Comparison of ENCODE assay signal across 24 mouse cellular contexts in genomic region chr10:78090706-78091491, GRCm38 (mm10). TPM values are rescaled to one million over a fixed set of nuclear protein-coding genes. Genes with fewer than 3 reads are reported as not detected.
"Had no signal": no experiment of that assay in that cellular context is flagged by ENCODE, and none has a peak within 500 bp of the region (broad histone marks: within the 10 kb centered on the region; RNA-seq: fewer than 3 reads in every experiment).

No protein-coding gene starts in this region.

- H3K9ac ChIP-seq: limb, embryonic 12.5 days; limb, embryonic 15.5 days; liver, embryonic 14.5 days; liver, postnatal 0 days; lung, embryonic 14.5 days; midbrain, embryonic 13.5 days; neural tube, embryonic 13.5 days had no signal

- H3K27ac ChIP-seq: limb, embryonic 12.5 days; limb, embryonic 15.5 days; liver, embryonic 14.5 days; macrophage; midbrain, embryonic 10.5 days; midbrain, embryonic 13.5 days; neural tube, embryonic 13.5 days had no signal

- H3K27me3 ChIP-seq: limb, embryonic 12.5 days; limb, embryonic 15.5 days; midbrain, embryonic 13.5 days; neural tube, embryonic 13.5 days had no signal

- H3K9me3 ChIP-seq: limb, embryonic 12.5 days; limb, embryonic 15.5 days; midbrain, embryonic 10.5 days; midbrain, embryonic 13.5 days; neural tube, embryonic 13.5 days had no signal

- DNase-seq: kidney, adult 9 months; kidney, postnatal 14 days; kidney, postnatal 4 days; liver, postnatal 0 days; lung, embryonic 14.5 days; retina, postnatal 1 day; right cerebral cortex, postnatal 25 days; thymus, adult 18-20 months; thymus, postnatal 36 days had no signal

- H3K4me3 ChIP-seq: limb, embryonic 12.5 days; limb, embryonic 15.5 days; megakaryocyte, embryonic 14.5 days; midbrain, embryonic 10.5 days; midbrain, embryonic 13.5 days; myocyte; neural tube, embryonic 13.5 days had no signal

- H3K4me2 ChIP-seq: limb, embryonic 12.5 days; limb, embryonic 15.5 days; liver, embryonic 11.5 days; lung, embryonic 14.5 days; midbrain, embryonic 13.5 days; neural tube, embryonic 13.5 days had no signal

- H3K4me1 ChIP-seq: limb, embryonic 12.5 days; limb, embryonic 15.5 days; midbrain, embryonic 10.5 days; midbrain, embryonic 13.5 days; neural tube, embryonic 13.5 days had no signal

- ATAC-seq: liver, postnatal 0 days; lung, postnatal 0 days; midbrain, embryonic 13.5 days; midbrain, embryonic 16.5 days had no signal

- H3K36me3 ChIP-seq: limb, embryonic 12.5 days; limb, embryonic 15.5 days; midbrain, embryonic 10.5 days; midbrain, embryonic 13.5 days; neural tube, embryonic 13.5 days had no signal

RNA-seq across cellular contexts. Expression of gene Aire, which starts 47.5 kb away (rescaled TPM):
- total RNA-seq: monocyte, adult 5-6 weeks had no signal
- polyA plus RNA-seq: liver, embryonic 14.5 days; liver, postnatal 0 days; lung, postnatal 0 days; macrophage had no signal

RNA-seq across cellular contexts. Expression of gene Dnmt3l, which starts 49.2 kb away (rescaled TPM):
- total RNA-seq: left cerebral cortex, postnatal 4 days; monocyte, adult 5-6 weeks; neutrophil, adult 5-6 weeks had no signal
- polyA plus RNA-seq: limb, embryonic 12.5 days; liver, embryonic 11.5 days; liver, postnatal 0 days; midbrain, embryonic 13.5 days; midbrain, embryonic 16.5 days; neural tube, embryonic 13.5 days had no signal
